Mouse (Mus musculus) forebrain, embryonic 12.5 days (tissue): ENCODE measurements around the gene Slc7a4. TPM values are rescaled to one million over a fixed set of nuclear protein-coding genes. Genes with fewer than 3 reads are reported as not detected.

Experiments used
- ATAC-seq: fragments of 200-750 bp; cut with Nextera tagmentation; 2 replicates; pipeline ENCODE4 v1.8.0; 2017; ENCODE audit warnings: moderate TSS enrichment; ENCODE audit not compliant: low FRiP score
- H3K27ac ChIP-seq: fragments of 300-500 bp; sonication (generic); 2 replicates; pipeline ENCODE4 v1.5.1; 2016; ENCODE audit warnings: mild to moderate bottlenecking
- H3K27me3 ChIP-seq: fragments of 300-500 bp; sonication (generic); 2 replicates; pipeline ENCODE4 v1.6.1; 2016; ENCODE audit warnings: mild to moderate bottlenecking
- H3K36me3 ChIP-seq: fragments of 300-500 bp; sonication (generic); replicated peaks from 2 replicates; pipeline ENCODE4 v1.6.1; 2016; ENCODE audit warnings: mild to moderate bottlenecking
- H3K4me1 ChIP-seq: fragments of 300-500 bp; sonication (generic); 2 replicates; pipeline ENCODE4 v1.6.1; 2016
- H3K4me2 ChIP-seq: fragments of 300-500 bp; sonication (generic); 2 replicates; pipeline ENCODE4 v1.6.1; 2016; ENCODE audit warnings: mild to moderate bottlenecking, moderate library complexity
- H3K4me3 ChIP-seq: fragments of 300-500 bp; sonication (generic); replicated peaks from 2 replicates; pipeline ENCODE4 v1.5.1; 2016; ENCODE audit warnings: mild to moderate bottlenecking
- H3K9ac ChIP-seq: fragments of 300-500 bp; sonication (generic); 2 replicates; pipeline ENCODE4 v1.6.1; 2016; ENCODE audit warnings: mild to moderate bottlenecking
- H3K9me3 ChIP-seq: fragments of 300-500 bp; sonication (generic); 2 replicates; pipeline ENCODE4 v1.6.1; 2016
- whole genome bisulfite sequencing: fragments of 180-500 bp; shearing (Covaris S2); methylation state at CpG from one replicate; pipeline ENCODE4 v1.1.7; 2016; 5-methylcytosine and 5-hydroxymethylcytosine counted together
- polyA plus RNA-seq: library from polyadenylated mRNA; unstranded; fragments of >200 nt; fragmentation: Nextera tagmentation; extraction: Ambion mirVana; gene quantifications from 2 replicates; pipeline ENCODE4 v1.2.1, GENCODE M21; 2016

Gene Slc7a4
- polyA plus RNA-seq, 1 experiment from 2014 or later: 6.6 TPM

GRCm38 (mm10) chr16:17532271-17532670 is 50.7 kb downstream of the Slc7a4 start:
- no peak for ATAC-seq
- WGBS: 68% methylated on average over 4 of the region's 4 CpGs
- Histone ChIP-seq H3K4me2 (peak overlapping the region; percentile 95; the same call in 1 of the 2 replicates), H3K9ac (no peak overlapping the region), H3K27me3 (no peaks in the 10 kb centered on the region), H3K27ac (no peak overlapping the region), H3K36me3 (peaks cover 18% of the 10 kb centered on the region), H3K9me3 (no peaks in the 10 kb centered on the region), H3K4me1 (peaks cover 19% of the 10 kb centered on the region), H3K4me3 (no peak overlapping the region)

- Histone ChIP-seq H3K4me3 (peak within 1 kb of the TSS; percentile 66), H3K36me3 (peaks cover 33% of the 10 kb centered on the region), H3K9ac (peak within 1 kb of the TSS; percentile 80), H3K9me3 (no peaks in the 10 kb centered on the region), H3K27ac (peak within 1 kb of the TSS; percentile 97), H3K4me2 (peak within 1 kb of the TSS; percentile 95), H3K27me3 (no peaks in the 10 kb centered on the region), H3K4me1 (peaks cover 19% of the 10 kb centered on the region)
- under 1% methylated on average over 67 of the region's 67 CpGs for WGBS
- ATAC-seq: peak; percentile 97
Measured at GRCm38 (mm10) chr16:17530640-17531288, 52.2 kb downstream of the Slc7a4 start, which contains the start of gene Thap7. TSS of gene Thap7 (minus strand) at chr16:17531136.

- H3K9ac ChIP-seq: peak overlapping the region; percentile 80
- ATAC-seq: no peak; the same call in none of the 2 replicates
- no peaks in the 10 kb centered on the region for H3K9me3 ChIP-seq
Measured at GRCm38 (mm10) chr16:17529981-17530586, 52.9 kb downstream of the Slc7a4 start.

GRCm38 (mm10) chr16:17528276-17528675 is 54.7 kb downstream of the Slc7a4 start:
- no peak overlapping the region for H3K4me3 ChIP-seq
- H3K9me3 ChIP-seq: no peaks in the 10 kb centered on the region
- H3K4me2 ChIP-seq: no peak overlapping the region
- no peak overlapping the region for H3K27ac ChIP-seq
- WGBS: 84% methylated on average over 13 of the region's 13 CpGs
- H3K4me1 ChIP-seq: peaks cover 19% of the 10 kb centered on the region
- no peaks in the 10 kb centered on the region for H3K27me3 ChIP-seq
- no peak overlapping the region for H3K9ac ChIP-seq
- peaks cover 55% of the 10 kb centered on the region for H3K36me3 ChIP-seq
- no peak for ATAC-seq

More at GRCm38 (mm10) chr16:17529981-17530586, 52.9 kb downstream of the Slc7a4 start:
- H3K4me2 ChIP-seq: peak overlapping the region; percentile 95
- peak overlapping the region; percentile 66 for H3K4me3 ChIP-seq
- WGBS: 17% methylated on average over 17 of the region's 17 CpGs
- no peaks in the 10 kb centered on the region for H3K27me3 ChIP-seq
- H3K4me1 ChIP-seq: peaks cover 19% of the 10 kb centered on the region
- peaks cover 40% of the 10 kb centered on the region for H3K36me3 ChIP-seq
- H3K27ac ChIP-seq: peak overlapping the region; percentile 97

- H3K9me3 ChIP-seq: no peaks in the 10 kb centered on the region
- no peak overlapping the region for H3K27ac ChIP-seq
- ATAC-seq: no peak
- no peak overlapping the region for H3K4me2 ChIP-seq
- H3K4me3 ChIP-seq: no peak overlapping the region
- peaks cover 19% of the 10 kb centered on the region for H3K4me1 ChIP-seq
- H3K27me3 ChIP-seq: no peaks in the 10 kb centered on the region
- H3K36me3 ChIP-seq: peaks cover 62% of the 10 kb centered on the region
- no peak overlapping the region for H3K9ac ChIP-seq
Measured at GRCm38 (mm10) chr16:17527606-17528005, 55.4 kb downstream of the Slc7a4 start.

GRCm38 (mm10) chr16:17526223-17526622 is 56.8 kb downstream of the Slc7a4 start:
- 91% methylated on average over 6 of the region's 6 CpGs for WGBS
- Histone ChIP-seq H3K9ac (no peak overlapping the region), H3K27me3 (no peaks in the 10 kb centered on the region), H3K4me3 (no peak overlapping the region), H3K27ac (no peak overlapping the region), H3K9me3 (no peaks in the 10 kb centered on the region), H3K4me2 (no peak overlapping the region), H3K36me3 (peaks cover 76% of the 10 kb centered on the region), H3K4me1 (peaks cover 10% of the 10 kb centered on the region)
- ATAC-seq: no peak

GRCm38 (mm10) chr16:17525524-17525923 is 57.5 kb downstream of the Slc7a4 start:
- H3K27ac ChIP-seq: no peak overlapping the region
- peaks cover 10% of the 10 kb centered on the region for H3K4me1 ChIP-seq
- 86% methylated on average over 3 of the region's 3 CpGs for WGBS
- H3K4me3 ChIP-seq: no peak overlapping the region
- no peaks in the 10 kb centered on the region for H3K27me3 ChIP-seq
- H3K9me3 ChIP-seq: no peaks in the 10 kb centered on the region
- peaks cover 83% of the 10 kb centered on the region for H3K36me3 ChIP-seq
- no peak overlapping the region for H3K4me2 ChIP-seq
- H3K9ac ChIP-seq: no peak overlapping the region
- no peak for ATAC-seq

GRCm38 (mm10) chr16:17524156-17524555 is 58.9 kb downstream of the Slc7a4 start:
- H3K4me2 ChIP-seq: no peak overlapping the region
- no peak overlapping the region for H3K27ac ChIP-seq
- peaks cover 97% of the 10 kb centered on the region for H3K36me3 ChIP-seq
- H3K9ac ChIP-seq: no peak overlapping the region
- 93% methylated on average over 11 of the region's 11 CpGs for WGBS
- H3K9me3 ChIP-seq: no peaks in the 10 kb centered on the region
- no peak overlapping the region for H3K4me3 ChIP-seq
- no peaks in the 10 kb centered on the region for H3K27me3 ChIP-seq
- no peaks in the 10 kb centered on the region for H3K4me1 ChIP-seq
- ATAC-seq: no peak

Other genes with a start within 250 kb of the Slc7a4 start
- gene Snap29, start 177.2 kb downstream of the Slc7a4 start, polyA plus RNA-seq: 15.5 and 16.9 TPM in 2 replicates
- gene Pi4ka, start 176.9 kb downstream of the Slc7a4 start, polyA plus RNA-seq: 59.7 and 67.8 TPM in 2 replicates
- 101 and 117 TPM in 2 replicates for gene Crkl, start 131.2 kb downstream of the Slc7a4 start, polyA plus RNA-seq
- gene Aifm3, start 93.6 kb downstream of the Slc7a4 start, polyA plus RNA-seq: 6.8 and 8.3 TPM in 2 replicates
- gene Lztr1, start 74.5 kb downstream of the Slc7a4 start, polyA plus RNA-seq: 101 TPM in 2 replicates
- gene Thap7, start 52.1 kb downstream of the Slc7a4 start, polyA plus RNA-seq: 57.5 and 57.6 TPM in 2 replicates
- gene Lrrc74b, start 22.0 kb downstream of the Slc7a4 start, polyA plus RNA-seq: 0.17 and 0.31 TPM in 2 replicates
- 0.42 and 0.59 TPM in 2 replicates for gene P2rx6, start 21.3 kb downstream of the Slc7a4 start, polyA plus RNA-seq
- 43.6 and 52.8 TPM in 2 replicates for gene Smpd4, start 36.1 kb upstream of the Slc7a4 start, polyA plus RNA-seq
- 5.8 and 6.3 TPM in 2 replicates for gene Ccdc74a, start 63.3 kb upstream of the Slc7a4 start, polyA plus RNA-seq
- 45.1 and 46.7 TPM in 2 replicates for gene Med15, start 149.7 kb upstream of the Slc7a4 start, polyA plus RNA-seq
- 49.7 and 50.4 TPM in 2 replicates for gene Klhl22, start 176.4 kb upstream of the Slc7a4 start, polyA plus RNA-seq
- gene Scarf2, start 214.1 kb upstream of the Slc7a4 start, polyA plus RNA-seq: 5.3 and 7.3 TPM in 2 replicates
- not detected in 2 replicates for gene B830017H08Rik, start 249.9 kb upstream of the Slc7a4 start, polyA plus RNA-seq